Mouse (Mus musculus) cortical plate, adult 2 months (tissue): ENCODE measurements around the gene Sp6. TPM values are rescaled to one million over a fixed set of nuclear protein-coding genes. Genes with fewer than 3 reads are reported as not detected.

ENCODE experiments used
- H3K27ac ChIP-seq: fragments of 200-500 bp; 2 replicates; pipeline ENCODE4 v1.5.1; 2012; ENCODE audit warnings: low read length, control low read depth, inconsistent platforms; ENCODE audit not compliant: insufficient read depth
- H3K4me1 ChIP-seq: fragments of 200-500 bp; 2 replicates; pipeline ENCODE4 v1.6.1; 2011; ENCODE audit warnings: low read length; ENCODE audit not compliant: control insufficient read depth, insufficient read depth
- H3K4me3 ChIP-seq: fragments of 200-500 bp; 2 replicates; pipeline ENCODE4 v1.5.1; 2011; ENCODE audit warnings: mild to moderate bottlenecking, low read length, control low read depth; ENCODE audit not compliant: insufficient read depth
- CTCF ChIP-seq: fragments of 200-500 bp; IDR thresholded peaks from 2 replicates; pipeline ENCODE4 v1.5.1; 2011; ENCODE audit warnings: mild to moderate bottlenecking, control low read depth, low read length; ENCODE audit not compliant: insufficient read depth; ENCODE audit errors: extremely low read depth
- POLR2A ChIP-seq: fragments of 200-500 bp; IDR thresholded peaks from 2 replicates; pipeline ENCODE4 v1.6.1; 2011; ENCODE audit warnings: mild to moderate bottlenecking, low read length, control low read depth; ENCODE audit not compliant: insufficient read depth; ENCODE audit errors: extremely low read depth
- polyA plus RNA-seq: library from polyadenylated mRNA; depleted of rRNA; stranded (reverse); fragments of >200 nt; gene quantifications from 2 replicates; pipeline ENCODE4 v1.2.3, GENCODE M21; 2012; rRNA removed

The Sp6 gene
- polyA plus RNA-seq: 0.69 and 0.85 TPM in 2 replicates

- Histone ChIP-seq H3K4me3 (no peak within 1 kb of the TSS), H3K4me1 (no peaks in the 10 kb centered on the region), H3K27ac (no peak within 1 kb of the TSS)
- TF ChIP-seq POLR2A (no peak), CTCF (no peak)
These were observed at the start of gene Sp6 for GRCm38 (mm10) chr11:97013121-97013670. Sp6 (plus strand) TSS chr11:97013394.

- Histone ChIP-seq H3K4me3 (no peak overlapping the region), H3K27ac (no peak overlapping the region), H3K4me1 (no peaks in the 10 kb centered on the region)
- TF ChIP-seq CTCF: peak; percentile 80
- TF ChIP-seq POLR2A: no peak
These were observed 49.6 kb upstream of the Sp6 start for GRCm38 (mm10) chr11:96963580-96963979.

GRCm38 (mm10) chr11:96966172-96966571 is 47.0 kb upstream of the Sp6 start:
- Histone ChIP-seq H3K4me1 (peaks cover 6% of the 10 kb centered on the region), H3K27ac (no peak overlapping the region), H3K4me3 (no peak overlapping the region)
- TF ChIP-seq CTCF (no peak), POLR2A (no peak)

DNA sequence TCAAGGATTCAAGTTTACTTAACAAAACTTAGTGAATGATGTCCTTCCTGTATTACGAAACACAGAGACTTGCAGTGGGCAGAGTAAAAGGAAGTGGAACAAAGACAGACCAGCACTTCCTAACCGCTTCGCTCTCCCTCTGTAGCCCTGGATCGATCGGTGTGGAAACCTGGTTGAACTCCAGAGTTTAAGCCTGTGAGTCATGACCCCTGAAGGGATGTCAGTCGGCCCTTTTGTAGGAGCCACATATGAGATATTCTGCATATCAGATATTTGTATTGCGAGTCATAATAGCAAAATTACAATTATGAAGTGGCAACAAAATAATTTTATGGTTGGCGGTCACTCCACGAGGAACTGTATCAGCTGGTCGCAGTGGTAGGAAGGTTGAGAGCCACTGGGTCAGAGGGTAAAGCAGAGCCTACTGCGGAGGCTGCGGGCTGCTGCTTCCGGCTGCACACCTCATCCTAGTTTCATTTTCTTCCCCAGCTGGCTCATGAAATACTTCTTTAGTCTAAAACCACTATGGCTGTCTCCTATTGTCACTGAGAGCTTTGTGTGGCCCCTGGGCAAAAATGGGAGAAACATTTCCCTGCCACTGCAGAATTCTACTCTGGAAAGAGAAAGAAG is 46.2 kb upstream of the Sp6 start:
- peak overlapping the region; percentile 65 for H3K27ac ChIP-seq
- H3K4me1 ChIP-seq: peaks cover 7% of the 10 kb centered on the region
- TF ChIP-seq POLR2A (no peak), CTCF (no peak)
- H3K4me3 ChIP-seq: no peak overlapping the region

- H3K27ac ChIP-seq: no peak overlapping the region
- peaks cover 9% of the 10 kb centered on the region for H3K4me1 ChIP-seq
- TF ChIP-seq CTCF (no peak), POLR2A (no peak)
- no peak overlapping the region for H3K4me3 ChIP-seq
These were observed 45.5 kb upstream of the Sp6 start for GRCm38 (mm10) chr11:96967544-96968269.

GRCm38 (mm10) chr11:96968476-96968875 is 44.7 kb upstream of the Sp6 start:
- Histone ChIP-seq H3K4me3 (no peak overlapping the region), H3K4me1 (peaks cover 9% of the 10 kb centered on the region), H3K27ac (no peak overlapping the region)
- TF ChIP-seq CTCF (no peak), POLR2A (no peak)

GRCm38 (mm10) chr11:96969280-96969722 is 43.9 kb upstream of the Sp6 start:
- H3K4me3 ChIP-seq: no peak overlapping the region
- H3K27ac ChIP-seq: peak overlapping the region; percentile 80
- TF ChIP-seq POLR2A: no peak
- no peak for TF ChIP-seq CTCF
- peaks cover 9% of the 10 kb centered on the region for H3K4me1 ChIP-seq

- Histone ChIP-seq H3K27ac (peak overlapping the region; percentile 80), H3K4me3 (no peak overlapping the region), H3K4me1 (peaks cover 9% of the 10 kb centered on the region)
- TF ChIP-seq CTCF (no peak), POLR2A (no peak)
These were observed 43.4 kb upstream of the Sp6 start for GRCm38 (mm10) chr11:96969746-96970145.

- H3K4me1 ChIP-seq: peaks cover 9% of the 10 kb centered on the region
These were observed 42.9 kb upstream of the Sp6 start for GRCm38 (mm10) chr11:96970341-96970740.

More at GRCm38 (mm10) chr11:96970341-96970740, 42.9 kb upstream of the Sp6 start:
- TF ChIP-seq CTCF (no peak), POLR2A (no peak)
- Histone ChIP-seq H3K4me3 (no peak overlapping the region), H3K27ac (peak overlapping the region; percentile 80; the same call in 1 of the 2 replicates)
